Mouse (Mus musculus): ENCODE data around the gene Lrrfip1.
A peak's percentile ranks its signal among the peaks of the same experiment; 100 is the strongest.

Lrrfip1 gene

DNA sequence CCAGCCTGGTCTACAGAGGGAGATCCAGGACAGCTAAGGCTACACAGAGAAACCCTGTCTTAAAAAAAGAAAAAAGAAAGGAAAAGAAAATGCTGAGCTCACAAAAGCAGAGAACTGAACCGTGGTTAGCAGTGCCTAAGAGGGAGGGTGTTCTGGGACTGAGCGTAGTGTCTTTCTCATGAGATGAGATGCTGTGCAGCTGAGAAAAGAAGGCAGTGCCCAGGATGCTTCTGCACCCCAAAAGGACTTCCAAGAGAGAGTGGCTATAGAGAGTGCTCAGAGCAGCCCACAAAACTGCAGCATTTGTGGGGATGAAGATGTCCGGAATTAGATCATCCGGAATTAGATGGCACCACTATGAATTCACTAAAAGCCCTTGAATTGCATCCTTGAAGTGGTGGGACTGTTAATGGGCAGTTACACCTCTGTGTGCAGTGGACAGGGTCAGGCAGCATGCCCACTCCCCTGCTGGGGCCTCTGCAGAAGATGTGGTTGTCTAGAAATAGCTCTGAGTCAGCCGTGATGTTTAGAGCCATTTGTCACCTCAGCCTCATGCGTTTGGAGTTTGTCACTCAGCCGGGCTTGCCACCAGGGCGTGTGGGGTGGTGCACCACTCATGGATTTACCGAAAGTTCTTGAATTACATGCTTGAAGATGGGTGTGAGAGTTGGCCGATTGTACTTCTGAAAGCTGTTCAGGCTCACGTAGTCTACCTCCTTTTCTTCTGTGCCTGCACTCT, 23.8 kb downstream of the Lrrfip1 start:
- DNase-seq (ENCODE audit: inconsistent age in 2 of 2, low spot score in 1 of 2) = peak in 1 of 2 experiments; percentile 78

DNA sequence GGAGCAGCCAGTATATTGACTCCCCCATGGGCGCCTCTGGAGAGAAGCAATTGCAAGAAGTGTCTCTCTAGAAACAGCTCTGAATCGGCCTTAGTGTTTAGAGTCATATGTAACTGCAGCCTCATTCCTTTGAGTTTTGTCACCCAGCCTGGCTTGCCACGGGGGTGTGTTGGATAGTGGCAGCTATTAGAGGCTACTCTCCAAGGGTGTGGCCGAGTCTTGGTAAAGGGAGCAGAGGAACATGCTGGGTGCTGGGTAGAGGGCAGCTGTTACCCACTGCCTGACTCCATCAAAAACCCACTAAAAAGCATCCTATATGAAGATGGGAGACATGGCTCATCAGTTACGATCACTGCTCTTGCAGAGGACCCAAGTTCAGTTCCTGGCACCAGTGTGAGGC, 24.7 kb downstream of the Lrrfip1 start:
- DNase-seq (ENCODE audit: inconsistent age in 2 of 2, low spot score in 1 of 2) = peak in 1 of 2 experiments; percentile 57

DNA sequence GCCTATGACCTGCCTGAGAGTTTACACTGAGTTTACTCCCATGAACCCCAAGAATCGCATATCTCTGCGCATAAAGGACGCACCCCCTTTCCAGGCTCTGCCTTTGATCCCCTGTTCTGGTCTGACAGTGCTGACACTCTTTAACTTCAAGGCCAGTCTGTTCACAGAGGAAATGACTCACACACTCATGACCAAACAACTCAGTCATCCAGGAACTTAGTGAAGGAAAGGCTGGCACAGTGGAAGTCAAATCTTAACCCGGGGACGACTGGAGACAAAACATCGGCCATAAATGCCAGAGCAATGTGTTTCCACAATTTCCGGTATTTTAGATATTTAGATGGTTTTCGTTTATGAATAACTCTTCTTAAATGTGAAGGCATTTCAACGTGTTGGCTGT, 25.4 kb downstream of the Lrrfip1 start:
- peak; percentile 74 to 90 for DNase-seq (ENCODE audit: inconsistent age in 2 of 2, low spot score in 1 of 2)

DNA sequence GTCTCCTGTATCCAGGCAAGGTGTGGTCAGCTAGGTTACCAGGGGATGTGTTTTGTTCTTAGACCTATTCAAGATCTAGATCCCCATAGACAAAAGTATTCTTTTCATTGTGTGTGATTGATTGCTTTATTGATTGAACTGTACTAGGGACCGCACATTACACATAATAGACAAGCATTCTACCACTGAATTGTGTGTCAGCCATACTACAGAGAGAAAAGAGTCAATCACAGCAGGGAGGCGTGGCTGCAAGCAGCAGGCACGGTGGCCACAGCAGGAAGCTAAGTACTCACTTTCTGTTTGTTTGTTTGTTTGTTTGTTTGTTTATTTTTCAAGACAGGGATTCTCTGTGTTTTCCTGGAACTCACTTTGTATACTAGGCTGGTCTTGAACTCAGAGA, 25.9 kb downstream of the Lrrfip1 start:
- DNase-seq (ENCODE audit: inconsistent age in 2 of 2, low spot score in 1 of 2) = no peak

DNA sequence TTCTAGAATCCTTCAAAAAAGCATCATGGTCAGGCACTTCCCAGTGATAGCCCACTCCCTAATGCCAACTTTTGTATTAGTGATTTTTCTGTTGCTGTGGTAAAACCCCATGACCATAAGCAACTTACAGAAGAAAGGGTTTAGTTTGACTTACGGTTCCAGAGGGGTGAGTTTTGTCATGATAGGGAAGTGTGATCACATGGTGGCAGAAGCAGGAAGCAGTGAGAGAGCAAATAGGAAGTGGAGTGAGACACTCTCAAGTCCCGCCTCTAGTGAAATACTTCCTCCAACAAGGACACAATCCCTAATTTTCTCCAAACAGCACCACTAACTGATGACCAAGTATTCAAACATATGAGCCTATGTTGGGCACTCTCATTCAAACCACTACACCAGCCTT, 28.4 kb downstream of the Lrrfip1 start:
- no peak for DNase-seq (ENCODE audit: inconsistent age in 2 of 2, low spot score in 1 of 2)

DNA sequence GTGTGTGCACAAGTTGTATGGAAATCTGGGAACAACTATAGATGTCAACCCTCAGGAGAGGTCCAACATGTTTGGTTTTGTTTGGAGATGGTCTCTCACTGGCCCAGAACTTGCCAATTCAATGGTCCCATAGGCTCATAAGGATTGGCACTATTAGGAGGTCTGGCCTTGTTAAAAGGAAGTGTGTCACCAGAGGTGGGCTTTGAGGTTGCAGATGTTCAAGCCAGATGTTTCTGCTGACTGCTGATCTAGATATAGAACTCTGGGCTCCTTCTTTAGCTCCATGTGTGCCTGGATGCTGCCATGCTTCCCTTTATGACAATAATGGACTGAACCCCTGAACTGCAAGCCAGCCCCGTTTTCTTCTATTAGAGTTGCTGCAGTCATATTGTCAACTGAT, 31.8 kb downstream of the Lrrfip1 start:
- DNase-seq (ENCODE audit: inconsistent age in 2 of 2, low spot score in 1 of 2) = no peak

DNA sequence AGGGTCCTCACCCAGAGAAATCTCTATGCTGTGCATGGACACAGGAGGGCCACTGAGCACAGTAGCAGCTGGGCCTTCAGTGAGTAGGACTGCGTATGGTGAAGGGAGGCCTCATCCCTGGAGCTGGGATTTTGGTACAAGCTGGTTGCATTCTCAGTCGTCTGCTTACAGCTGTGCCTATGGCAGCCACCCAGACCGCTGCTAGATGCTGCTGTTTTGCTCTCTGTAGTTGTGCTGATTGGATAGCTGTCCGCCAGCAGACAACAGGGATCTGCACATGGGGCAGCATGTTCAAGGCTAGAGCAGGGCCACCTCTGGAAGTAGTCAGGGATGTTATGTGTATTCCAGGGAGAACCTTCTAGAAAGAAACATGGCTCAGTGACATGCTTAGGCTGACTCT, 33.0 kb downstream of the Lrrfip1 start:
- DNase-seq (ENCODE audit: inconsistent age in 2 of 2, low spot score in 1 of 2) = peak in 1 of 2 experiments; percentile 46

DNA sequence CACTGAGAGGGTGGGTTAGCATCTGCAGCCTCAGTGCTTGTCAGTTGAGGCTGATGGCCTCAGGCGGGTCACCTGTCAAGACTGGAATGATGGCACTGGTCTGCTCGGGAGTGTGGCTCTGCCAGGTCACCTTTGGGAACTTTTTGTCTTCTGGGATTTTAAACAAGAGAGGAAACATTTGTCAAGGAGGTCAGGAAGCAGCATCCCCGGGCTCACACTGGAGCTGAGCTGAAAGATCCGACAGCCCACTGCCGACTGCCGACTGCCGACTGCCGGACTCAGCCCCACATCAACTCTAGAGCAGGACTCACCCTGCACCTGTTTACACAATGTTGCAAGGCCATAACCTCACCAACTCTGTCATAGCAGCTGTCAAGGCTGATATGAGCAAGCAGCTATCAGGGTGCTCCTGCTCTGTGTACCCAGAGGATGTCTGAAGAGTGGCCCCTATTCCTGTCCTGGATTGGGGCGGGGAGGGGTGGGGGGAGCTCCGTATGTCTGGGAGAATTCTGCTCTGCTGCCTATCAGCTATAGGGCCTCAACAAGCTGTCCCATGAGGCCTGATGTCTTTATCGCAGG, 33.9 kb downstream of the Lrrfip1 start:
- peak in 1 of 2 experiments; percentile 67 for DNase-seq (ENCODE audit: inconsistent age in 2 of 2, low spot score in 1 of 2)

DNA sequence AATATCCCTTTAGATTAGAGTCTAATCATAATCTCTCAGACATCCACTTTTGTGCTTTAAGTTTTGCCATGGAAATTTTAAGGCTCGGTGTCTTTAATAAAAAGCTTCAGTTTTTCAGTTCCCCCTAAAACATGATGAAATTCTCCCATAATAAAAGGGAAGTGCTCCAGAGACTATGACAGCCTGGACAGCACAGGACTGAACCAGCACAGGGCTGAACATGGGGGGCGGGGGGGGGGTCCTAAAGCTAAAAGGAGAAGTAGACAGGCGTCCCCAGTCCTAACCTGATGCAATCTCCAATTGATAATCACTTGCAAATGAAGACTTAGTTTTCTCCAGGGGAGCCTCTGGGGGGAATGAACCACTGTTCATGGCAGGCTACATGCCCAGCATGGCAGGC, 36.0 kb downstream of the Lrrfip1 start:
- DNase-seq (ENCODE audit: inconsistent age in 2 of 2, low spot score in 1 of 2) = no peak

DNA sequence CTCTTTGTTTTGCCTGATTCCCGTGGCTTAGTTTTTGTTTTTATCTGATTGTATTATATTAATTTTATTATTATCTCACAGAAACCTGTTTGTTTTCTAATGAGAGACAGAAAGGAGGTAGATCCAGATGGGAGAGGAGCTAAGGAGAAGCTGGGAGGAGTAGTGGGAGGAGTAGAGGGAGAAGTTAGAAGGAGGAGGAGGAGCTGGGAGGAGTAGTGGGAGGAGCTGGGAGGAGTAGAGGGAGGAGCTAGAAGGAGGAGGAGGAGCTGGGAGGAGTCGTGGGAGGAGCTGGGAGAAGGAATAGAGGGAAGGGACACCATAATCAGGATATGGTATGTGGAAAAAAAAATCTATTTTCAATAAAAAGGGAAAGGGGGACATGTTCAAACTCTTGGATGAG, 36.7 kb downstream of the Lrrfip1 start:
- no peak for DNase-seq (ENCODE audit: inconsistent age in 2 of 2, low spot score in 1 of 2)

DNA sequence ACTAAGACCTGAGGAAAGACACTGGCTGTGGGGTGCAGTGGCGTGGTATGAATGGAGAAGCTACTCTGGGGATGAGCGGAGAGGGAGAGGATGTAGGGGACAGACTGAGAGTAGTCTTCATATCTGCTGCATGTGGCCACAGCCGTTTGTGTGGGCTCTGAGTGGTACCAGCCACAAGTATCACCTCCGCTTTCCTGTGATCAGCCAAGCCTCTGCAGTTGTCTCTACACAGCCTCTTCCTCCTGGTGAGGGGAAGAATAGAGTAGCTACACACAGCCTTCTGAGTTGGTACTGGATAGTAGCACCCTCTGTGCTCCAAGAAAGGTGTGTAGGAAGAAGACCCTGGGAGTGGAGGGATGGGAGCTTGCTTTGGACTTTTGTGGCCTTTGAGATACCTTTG, 38.7 kb downstream of the Lrrfip1 start:
- DNase-seq (ENCODE audit: inconsistent age in 2 of 2, low spot score in 1 of 2) = no peak

DNA sequence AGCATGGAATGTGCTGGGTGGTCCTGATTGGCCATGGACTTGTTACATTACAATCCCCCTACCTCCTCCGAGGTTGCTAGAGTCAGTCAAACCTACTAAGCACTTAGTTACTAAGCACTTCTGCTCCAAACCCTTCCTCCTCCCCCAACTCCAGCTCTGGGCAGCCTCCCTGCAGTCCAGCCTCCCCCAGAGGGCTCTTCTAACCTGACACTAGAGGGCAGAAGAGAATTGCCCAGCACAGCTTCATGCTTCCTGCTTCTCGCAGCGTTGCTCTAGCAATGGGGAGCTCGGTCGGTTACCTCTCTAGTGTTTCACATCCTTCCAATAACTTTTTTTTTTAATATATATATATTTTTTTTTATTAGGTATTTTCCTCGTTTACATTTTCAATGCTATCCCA, 39.5 kb downstream of the Lrrfip1 start:
- DNase-seq (ENCODE audit: inconsistent age in 2 of 2, low spot score in 1 of 2) = peak in 1 of 2 experiments; percentile 77

DNA sequence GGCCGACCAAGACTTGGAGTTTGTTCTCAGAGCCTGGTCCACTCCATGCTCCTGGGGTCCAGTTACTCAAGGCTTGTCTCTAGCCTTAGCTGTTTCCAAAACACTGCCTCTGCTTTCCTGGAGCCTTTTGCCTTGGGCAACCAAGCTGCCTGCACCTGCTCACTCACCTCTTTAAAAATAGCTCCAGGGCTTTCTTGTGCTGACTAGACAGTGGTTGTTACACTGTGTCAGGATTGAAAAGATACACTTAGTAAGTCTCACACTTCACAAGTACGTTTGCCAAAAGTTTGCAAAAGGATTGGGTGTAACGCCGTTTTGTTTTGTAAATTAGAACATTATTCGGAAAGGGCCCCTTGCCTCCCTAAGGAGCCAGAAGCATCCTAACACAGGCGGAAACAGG, 40.0 kb downstream of the Lrrfip1 start:
- DNase-seq (ENCODE audit: inconsistent age in 2 of 2, low spot score in 1 of 2) = no peak

DNA sequence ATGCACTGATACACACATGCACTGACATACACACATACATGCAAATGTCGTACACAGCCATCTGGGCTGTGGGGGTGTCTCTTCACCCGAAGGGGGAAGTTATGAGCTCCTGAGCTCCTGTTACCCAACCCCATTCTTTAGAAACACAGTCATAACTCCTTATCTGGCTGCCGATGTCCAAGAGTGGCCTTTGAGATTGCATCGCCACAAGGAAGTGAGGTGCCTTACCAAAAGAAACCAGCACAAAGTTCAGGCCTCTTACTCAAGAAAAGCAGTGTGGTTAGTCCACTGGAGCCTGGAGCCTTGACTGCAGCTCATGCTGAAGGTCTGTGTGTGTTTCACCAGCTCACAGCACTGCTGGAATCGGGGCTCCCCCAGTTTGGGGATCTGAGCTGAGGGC, 43.1 kb downstream of the Lrrfip1 start:
- DNase-seq (ENCODE audit: inconsistent age in 2 of 2, low spot score in 1 of 2) = peak; percentile 43 to 75

DNA sequence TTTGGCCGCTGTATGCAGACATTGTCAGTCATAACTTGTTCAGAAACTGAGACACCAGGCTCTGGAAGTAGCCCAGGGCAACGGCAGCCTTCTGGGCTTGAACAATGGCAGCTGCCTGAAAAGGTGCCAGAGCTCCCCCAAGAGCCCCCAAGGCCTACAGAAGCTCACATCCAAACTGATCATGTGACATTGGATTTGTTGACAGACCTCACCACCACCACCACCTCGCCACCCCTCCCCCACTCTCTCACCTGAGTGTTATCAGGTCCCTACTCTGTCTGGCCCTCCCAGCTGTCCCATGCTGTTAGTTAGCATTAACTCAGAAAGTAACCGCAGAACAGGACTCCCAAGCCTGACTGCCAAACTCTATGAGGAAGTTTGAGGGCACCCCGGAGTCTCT, 44.7 kb downstream of the Lrrfip1 start:
- peak in 1 of 2 experiments; percentile 47 for DNase-seq (ENCODE audit: inconsistent age in 2 of 2, low spot score in 1 of 2)

DNA sequence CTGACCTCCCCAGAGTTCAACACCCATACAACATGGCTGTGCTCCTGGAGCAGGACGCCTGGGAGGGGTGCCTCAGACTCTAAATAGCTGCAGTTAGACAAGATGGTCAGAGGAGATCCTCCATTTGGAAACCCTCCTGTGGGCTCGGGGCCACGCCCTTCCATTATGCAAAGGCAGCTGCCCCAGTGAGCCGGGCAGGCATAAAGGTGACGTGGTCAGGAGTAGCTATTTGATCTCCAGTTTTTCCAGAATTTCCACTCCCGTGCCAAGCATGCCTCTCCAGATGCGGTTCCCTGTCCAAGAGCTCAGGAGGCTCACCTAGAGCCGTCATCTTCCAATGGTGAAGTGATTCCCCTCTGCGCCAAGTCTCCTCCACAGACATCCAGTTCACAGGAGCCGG, 45.6 kb downstream of the Lrrfip1 start:
- no peak for DNase-seq (ENCODE audit: inconsistent age in 2 of 2, low spot score in 1 of 2)

DNA sequence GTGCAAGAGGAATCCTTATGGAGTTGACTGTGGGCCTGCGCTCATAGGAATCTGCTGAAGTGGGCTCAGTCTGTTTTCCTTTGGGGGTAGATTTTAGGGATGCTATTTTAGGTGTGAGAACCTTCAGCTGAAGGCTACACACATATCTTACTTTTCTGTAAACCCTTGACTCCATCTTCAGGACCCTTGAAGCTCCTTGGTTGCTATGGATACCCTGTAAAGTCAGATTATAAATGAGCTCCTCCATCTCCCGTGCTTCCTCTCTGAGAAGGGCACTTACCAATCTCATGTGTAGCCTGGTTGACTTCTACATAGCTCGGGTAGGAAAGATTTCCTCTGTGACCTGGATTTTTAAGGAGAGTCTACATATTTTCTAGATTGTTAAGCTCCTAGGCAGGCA, 46.1 kb downstream of the Lrrfip1 start:
- no peak for DNase-seq (ENCODE audit: inconsistent age in 2 of 2, low spot score in 1 of 2)

DNA sequence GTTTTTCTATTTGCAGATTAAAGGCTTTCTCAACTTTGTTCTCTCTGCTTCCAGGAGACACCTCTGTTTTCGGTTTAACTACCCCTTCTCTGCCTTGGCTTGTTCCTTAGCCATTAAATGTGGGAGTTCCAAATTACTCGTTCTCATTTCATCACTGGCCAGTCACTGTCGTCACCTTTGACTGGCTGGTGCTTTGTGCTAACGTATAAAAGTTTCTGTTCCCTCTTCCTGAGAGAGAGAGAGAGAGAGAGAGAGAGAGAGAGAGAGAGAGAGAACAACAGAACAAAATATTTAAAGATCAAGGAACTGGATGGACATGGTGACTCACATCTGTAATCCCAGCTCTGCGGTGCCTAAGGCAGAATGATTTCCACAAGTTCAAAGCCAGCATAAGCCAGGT, 47.7 kb downstream of the Lrrfip1 start:
- DNase-seq (ENCODE audit: inconsistent age in 2 of 2, low spot score in 1 of 2) = no peak

DNA sequence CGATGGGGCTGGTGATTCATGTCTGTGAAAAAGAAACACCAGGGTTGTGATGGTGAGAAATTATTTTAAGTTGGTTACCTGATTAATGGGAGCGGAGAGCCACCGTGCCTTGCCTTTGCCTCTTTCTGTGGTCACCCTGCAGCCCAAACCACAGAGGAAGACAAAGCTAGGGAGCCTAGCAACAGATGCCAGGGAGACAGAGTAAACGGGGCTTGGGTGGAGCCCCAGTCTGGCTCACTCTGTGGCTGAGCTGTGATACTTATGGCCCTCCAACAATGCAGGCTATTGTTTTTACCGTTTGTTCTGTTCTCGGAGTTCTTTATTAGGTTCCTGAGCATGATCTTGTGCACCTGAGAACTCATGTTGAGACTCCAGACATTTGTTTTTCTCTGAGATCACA, 50.8 kb downstream of the Lrrfip1 start:
- no peak for DNase-seq (ENCODE audit: inconsistent age in 2 of 2, low spot score in 1 of 2)

DNA sequence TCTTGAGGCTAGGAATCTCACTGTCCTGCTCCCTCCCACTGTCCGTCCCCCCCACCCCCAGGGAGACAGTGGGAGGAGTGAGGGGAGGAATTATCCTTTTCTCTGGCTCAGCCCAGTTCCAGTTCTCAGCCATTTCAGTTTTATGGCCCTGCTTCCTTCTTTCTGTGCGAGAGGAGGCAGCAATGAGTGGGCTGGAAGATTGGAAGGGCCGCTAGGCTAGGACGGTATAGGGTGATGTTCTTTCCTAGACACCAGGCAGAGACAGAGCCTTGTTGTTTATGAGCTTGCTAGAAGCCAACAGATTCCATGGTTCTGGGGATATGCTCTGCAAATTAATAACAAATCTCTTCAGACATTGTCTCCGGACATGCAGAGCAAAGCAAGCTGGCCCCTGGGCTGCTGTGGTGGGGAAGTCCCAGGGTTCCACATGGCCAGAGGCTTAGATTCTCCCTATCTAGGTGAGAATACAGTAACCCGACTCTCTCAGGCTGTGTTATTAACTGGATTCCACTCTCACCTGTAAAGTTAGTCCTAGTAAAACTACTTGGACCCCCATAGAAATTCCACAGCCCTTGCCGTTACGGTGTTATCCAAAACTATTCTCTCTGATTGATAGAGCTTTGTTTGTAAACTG, 53.0 kb downstream of the Lrrfip1 start:
- no peak for DNase-seq (ENCODE audit: inconsistent age in 2 of 2, low spot score in 1 of 2)

DNA sequence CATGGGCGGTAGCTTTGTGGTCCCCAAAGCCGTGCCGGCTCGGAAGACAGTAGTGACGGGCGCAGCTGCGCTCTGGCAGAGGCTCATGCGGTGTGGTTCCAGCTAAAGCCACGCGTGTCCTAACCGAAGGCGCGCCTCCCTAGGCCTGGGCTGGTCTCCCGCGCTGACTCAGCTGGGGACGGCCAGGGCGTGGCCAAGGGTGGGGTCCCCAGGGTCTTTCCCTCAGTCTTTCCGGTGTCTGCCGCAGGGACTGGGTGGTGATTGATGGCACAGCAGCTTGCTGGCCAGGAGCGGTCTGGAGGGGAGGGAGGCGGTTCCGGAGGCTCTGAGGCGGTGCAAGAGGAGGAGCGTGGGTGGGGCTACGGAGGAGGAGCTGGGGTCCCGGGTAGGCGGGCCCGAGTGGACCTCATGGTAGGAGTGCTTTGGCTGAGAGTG, 54.2 kb downstream of the Lrrfip1 start:
- DNase-seq (ENCODE audit: inconsistent age in 2 of 2, low spot score in 1 of 2) = peak; percentile 98 to 99

Measured in adrenal gland, adult (tissue).